Mouse (Mus musculus): ENCODE data around the gene Olfr1308. TPM values are rescaled to one million over a fixed set of nuclear protein-coding genes. Genes with fewer than 3 reads are reported as not detected.

Olfr1308 gene
- not detected in 2 replicates for polyA plus RNA-seq (2016; fragmentation: Nextera tagmentation; extraction: Ambion mirVana)

DNA sequence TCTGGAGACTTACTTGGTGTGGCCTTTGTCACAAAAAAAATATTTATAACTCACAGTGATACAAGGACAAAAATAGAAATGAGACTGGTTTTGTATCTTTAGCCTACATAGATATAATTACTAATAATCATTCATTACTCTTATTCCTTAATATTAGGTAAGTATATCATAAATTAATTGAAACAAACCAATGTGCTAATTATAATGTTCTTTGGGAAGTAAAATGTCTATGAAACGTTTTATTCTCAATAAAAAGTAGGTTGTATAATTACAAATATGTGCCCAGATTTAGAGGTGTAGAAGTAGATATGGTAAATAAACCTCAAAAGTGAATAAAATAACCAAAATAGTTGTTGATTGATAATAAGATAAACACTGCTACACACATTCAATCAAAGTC, at the start of gene Olfr1308:
TSS of gene Olfr1308 (minus strand) at position 101 of the 400 bp plus-strand sequence.
- no peaks in the 10 kb centered on the region for H3K27me3 ChIP-seq (replicated peaks)

DNA sequence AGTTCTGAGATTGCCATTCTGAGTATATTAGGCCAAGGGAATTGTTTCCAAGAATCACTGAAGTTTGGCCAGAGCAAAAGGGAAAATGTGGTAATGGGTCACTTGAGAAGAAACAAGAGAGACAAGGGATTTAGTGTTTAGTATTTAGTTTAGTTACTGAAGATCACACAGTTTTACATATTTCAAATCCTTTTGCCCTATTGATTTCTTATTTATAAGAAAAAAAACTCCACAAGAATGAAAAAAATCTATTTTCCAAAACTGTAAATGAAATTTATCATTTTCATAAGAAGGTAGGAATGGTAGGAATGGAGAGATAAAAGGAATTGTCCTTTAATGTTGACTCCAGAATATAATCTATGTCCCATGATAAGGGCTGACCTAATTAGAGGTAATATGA, 47.9 kb upstream of the Olfr1308 start, which contains the start of gene Olfr1310:
TSS of gene Olfr1310 (minus strand) at position 101 of the 400 bp plus-strand sequence.
- Histone ChIP-seq H3K9me3 (replicated peaks) (no peaks in the 10 kb centered on the region), H3K36me3 (no peaks in the 10 kb centered on the region), H3K27me3 (replicated peaks) (no peaks in the 10 kb centered on the region), H3K9ac (no peak within 1 kb of the TSS), H3K4me2 (no peak within 1 kb of the TSS), H3K4me1 (replicated peaks) (no peaks in the 10 kb centered on the region), H3K27ac (ENCODE audit: poor library complexity, severe bottlenecking) (no peak within 1 kb of the TSS), H3K4me3 (no peak within 1 kb of the TSS)
- ATAC-seq (ENCODE audit: insufficient number of reproducible peaks, low FRiP score): no peak

More for the DNA sequence above, at the start of gene Olfr1308:
- no peaks in the 10 kb centered on the region for H3K36me3 ChIP-seq
- no peak within 1 kb of the TSS for H3K4me2 ChIP-seq
- WGBS: 44% methylated on average over 1 of the region's 1 CpGs
- no peaks in the 10 kb centered on the region for H3K9me3 ChIP-seq (replicated peaks)
- H3K4me1 ChIP-seq (replicated peaks): no peaks in the 10 kb centered on the region
- no peak within 1 kb of the TSS for H3K4me3 ChIP-seq
- ATAC-seq (ENCODE audit: insufficient number of reproducible peaks, low FRiP score): no peak
- no peak within 1 kb of the TSS for H3K27ac ChIP-seq (ENCODE audit: poor library complexity, severe bottlenecking)
- H3K9ac ChIP-seq: no peak within 1 kb of the TSS

DNA sequence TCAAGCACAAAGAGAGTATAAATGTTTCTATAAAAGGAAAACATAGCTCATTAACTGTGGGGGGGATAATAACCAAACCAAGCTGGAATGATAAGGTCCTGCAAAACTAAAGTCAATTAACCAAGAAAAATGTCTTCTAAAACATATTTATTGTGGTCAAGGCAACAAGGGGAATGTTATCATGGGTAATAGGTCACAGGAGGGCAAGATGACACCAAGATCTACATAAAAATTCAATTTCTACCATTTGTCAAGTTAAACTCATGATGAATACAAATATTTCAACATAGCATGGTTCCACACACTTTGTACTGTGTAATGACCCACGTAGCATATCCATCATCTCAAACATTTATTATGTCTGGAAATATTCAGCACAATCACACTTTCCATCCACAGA, 25.4 kb upstream of the Olfr1308 start, which contains the start of gene Olfr1309:
TSS of gene Olfr1309 (minus strand) at position 101 of the 400 bp plus-strand sequence.
- H3K4me3 ChIP-seq: no peak within 1 kb of the TSS
- 56% methylated on average over 1 of the region's 1 CpGs for WGBS
- no peak for ATAC-seq (ENCODE audit: insufficient number of reproducible peaks, low FRiP score)

DNA sequence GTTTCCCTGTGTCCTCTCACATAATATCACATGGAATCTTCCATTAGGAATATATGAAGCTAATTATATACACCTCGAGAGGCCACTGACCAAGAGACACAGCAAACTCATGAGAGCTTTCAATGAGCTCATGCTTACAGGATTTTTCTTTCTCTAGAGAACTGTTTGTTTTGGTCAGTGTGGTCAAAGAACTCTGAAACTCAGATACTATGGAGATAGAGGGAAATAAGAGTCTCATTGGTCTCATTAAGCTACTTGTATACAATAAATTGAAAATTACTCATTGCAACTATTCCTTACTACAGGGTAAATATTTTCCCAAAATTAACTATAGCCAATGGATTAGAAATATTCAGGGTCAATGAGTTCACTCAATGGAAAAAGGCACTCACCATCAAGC, 15.4 kb downstream of the Olfr1308 start, which contains the start of gene Olfr1307:
TSS of gene Olfr1307 (minus strand) at position 101 of the 400 bp plus-strand sequence.
- no peak for ATAC-seq (ENCODE audit: insufficient number of reproducible peaks, low FRiP score)
- Histone ChIP-seq H3K4me3 (no peak within 1 kb of the TSS), H3K4me1 (replicated peaks) (no peaks in the 10 kb centered on the region), H3K4me2 (no peak within 1 kb of the TSS), H3K9ac (no peak within 1 kb of the TSS), H3K9me3 (replicated peaks) (no peaks in the 10 kb centered on the region), H3K27ac (ENCODE audit: poor library complexity, severe bottlenecking) (no peak within 1 kb of the TSS), H3K27me3 (replicated peaks) (no peaks in the 10 kb centered on the region), H3K36me3 (no peaks in the 10 kb centered on the region)
- 62% methylated on average over 1 of the region's 1 CpGs for WGBS

More for the DNA sequence above, 25.4 kb upstream of the Olfr1308 start, which contains the start of gene Olfr1309:
- no peak within 1 kb of the TSS for H3K27ac ChIP-seq (ENCODE audit: poor library complexity, severe bottlenecking)
- 0 out of 2 replicates have a peak, but pooled peaks cover 5% of the 10 kb centered on the region for H3K9me3 ChIP-seq (replicated peaks)
- H3K4me2 ChIP-seq: no peak within 1 kb of the TSS
- H3K4me1 ChIP-seq (replicated peaks): no peaks in the 10 kb centered on the region
- H3K9ac ChIP-seq: no peak within 1 kb of the TSS
- no peaks in the 10 kb centered on the region for H3K36me3 ChIP-seq
- no peaks in the 10 kb centered on the region for H3K27me3 ChIP-seq (replicated peaks)

DNA sequence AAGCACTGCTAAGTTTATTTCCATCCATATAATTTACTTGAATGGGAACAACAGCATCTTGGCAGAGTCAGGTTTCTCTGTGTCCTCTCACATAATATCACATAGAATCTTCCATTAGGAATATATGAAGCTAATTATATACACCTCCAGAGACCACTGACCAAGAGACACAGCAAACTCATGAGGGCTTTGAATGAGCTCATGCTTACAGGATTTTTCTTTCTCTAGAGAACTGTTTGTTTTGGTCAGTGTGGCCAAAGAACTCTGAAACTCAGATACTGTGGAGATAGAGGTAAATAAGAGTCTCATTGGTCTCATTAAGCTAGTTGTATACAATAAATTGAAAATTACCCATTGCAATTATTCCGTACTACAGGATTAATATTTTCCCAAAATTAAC, 48.6 kb downstream of the Olfr1308 start, which contains the start of gene Olfr1306:
TSS of gene Olfr1306 (minus strand) at position 101 of the 400 bp plus-strand sequence.
- no peaks in the 10 kb centered on the region for H3K4me1 ChIP-seq (replicated peaks)
- H3K27me3 ChIP-seq (replicated peaks): no peaks in the 10 kb centered on the region
- H3K36me3 ChIP-seq: no peaks in the 10 kb centered on the region
- no peak within 1 kb of the TSS for H3K27ac ChIP-seq (ENCODE audit: poor library complexity, severe bottlenecking)
- ATAC-seq (ENCODE audit: insufficient number of reproducible peaks, low FRiP score): no peak
- H3K9me3 ChIP-seq (replicated peaks): peaks cover 8% of the 10 kb centered on the region
- H3K4me3 ChIP-seq: no peak within 1 kb of the TSS
- no peak within 1 kb of the TSS for H3K4me2 ChIP-seq
- no peak within 1 kb of the TSS for H3K9ac ChIP-seq
- 76% methylated on average over 1 of the region's 1 CpGs for WGBS

Other genes with a start within 250 kb of the Olfr1308 start
- gene Olfr1301, start 213.9 kb downstream of the Olfr1308 start, polyA plus RNA-seq (2016; fragmentation: Nextera tagmentation; extraction: Ambion mirVana): not detected in 2 replicates
- not detected in 2 replicates for gene Olfr1302, start 187.5 kb downstream of the Olfr1308 start, polyA plus RNA-seq (2016; fragmentation: Nextera tagmentation; extraction: Ambion mirVana)
- not detected in 2 replicates for gene Olfr1303, start 144.6 kb downstream of the Olfr1308 start, polyA plus RNA-seq (2016; fragmentation: Nextera tagmentation; extraction: Ambion mirVana)
- gene Olfr1305, start 87.8 kb downstream of the Olfr1308 start, polyA plus RNA-seq (2016; fragmentation: Nextera tagmentation; extraction: Ambion mirVana): not detected in 2 replicates
- gene Olfr1306, start 48.7 kb downstream of the Olfr1308 start, polyA plus RNA-seq (2016; fragmentation: Nextera tagmentation; extraction: Ambion mirVana): not detected in 2 replicates
- 0.01 TPM in 1 of 2 replicates, not detected in the other for gene Olfr1307, start 15.5 kb downstream of the Olfr1308 start, polyA plus RNA-seq (2016; fragmentation: Nextera tagmentation; extraction: Ambion mirVana)
- not detected in 2 replicates for gene Olfr1309, start 25.3 kb upstream of the Olfr1308 start, polyA plus RNA-seq (2016; fragmentation: Nextera tagmentation; extraction: Ambion mirVana)
- gene Olfr1310, start 47.8 kb upstream of the Olfr1308 start, polyA plus RNA-seq (2016; fragmentation: Nextera tagmentation; extraction: Ambion mirVana): not detected in 2 replicates
- not detected in 2 replicates for gene Olfr1311, start 59.5 kb upstream of the Olfr1308 start, polyA plus RNA-seq (2016; fragmentation: Nextera tagmentation; extraction: Ambion mirVana)
- gene Olfr1312, start 85.3 kb upstream of the Olfr1308 start, polyA plus RNA-seq (2016; fragmentation: Nextera tagmentation; extraction: Ambion mirVana): not detected in 2 replicates
- not detected in 2 replicates for gene Olfr1313, start 112.9 kb upstream of the Olfr1308 start, polyA plus RNA-seq (2016; fragmentation: Nextera tagmentation; extraction: Ambion mirVana)
- not detected in 2 replicates for gene Olfr1314, start 131.8 kb upstream of the Olfr1308 start, polyA plus RNA-seq (2016; fragmentation: Nextera tagmentation; extraction: Ambion mirVana)
- not detected in 2 replicates for gene Olfr1315-ps1, start 150.5 kb upstream of the Olfr1308 start, polyA plus RNA-seq (2016; fragmentation: Nextera tagmentation; extraction: Ambion mirVana)
- not detected in 2 replicates for gene Olfr1316, start 170.0 kb upstream of the Olfr1308 start, polyA plus RNA-seq (2016; fragmentation: Nextera tagmentation; extraction: Ambion mirVana)
- gene Olfr1317, start 175.4 kb upstream of the Olfr1308 start, polyA plus RNA-seq (2016; fragmentation: Nextera tagmentation; extraction: Ambion mirVana): not detected in 2 replicates
- gene Olfr1318, start 189.3 kb upstream of the Olfr1308 start, polyA plus RNA-seq (2016; fragmentation: Nextera tagmentation; extraction: Ambion mirVana): not detected in 2 replicates